Mouse (Mus musculus) lung, adult 2 months (tissue): ENCODE results near the gene Slc51a.
A peak's percentile ranks its signal among the peaks of the same experiment; 100 is the strongest.

Source experiments
- CTCF ChIP-seq: fragments of 200-500 bp; IDR thresholded peaks from 2 replicates; pipeline ENCODE4 v1.5.1; 2011; ENCODE audit warnings: mild to moderate bottlenecking, low read length, control low read depth; ENCODE audit not compliant: insufficient read depth
- POLR2A ChIP-seq: fragments of 200-500 bp; IDR thresholded peaks from 2 replicates; pipeline ENCODE4 v1.6.1; 2011; ENCODE audit warnings: low read depth, mild to moderate bottlenecking, control low read depth, low read length, borderline replicate concordance; ENCODE audit errors: extremely low read depth

GRCm38 (mm10) chr16:32499430-32500037 is 11.9 kb upstream of the Slc51a start:
- TF ChIP-seq CTCF (peak; percentile 92), POLR2A (no peak)
